26 mouse cellular contexts compared by ENCODE assay signal in the genomic region with DNA sequence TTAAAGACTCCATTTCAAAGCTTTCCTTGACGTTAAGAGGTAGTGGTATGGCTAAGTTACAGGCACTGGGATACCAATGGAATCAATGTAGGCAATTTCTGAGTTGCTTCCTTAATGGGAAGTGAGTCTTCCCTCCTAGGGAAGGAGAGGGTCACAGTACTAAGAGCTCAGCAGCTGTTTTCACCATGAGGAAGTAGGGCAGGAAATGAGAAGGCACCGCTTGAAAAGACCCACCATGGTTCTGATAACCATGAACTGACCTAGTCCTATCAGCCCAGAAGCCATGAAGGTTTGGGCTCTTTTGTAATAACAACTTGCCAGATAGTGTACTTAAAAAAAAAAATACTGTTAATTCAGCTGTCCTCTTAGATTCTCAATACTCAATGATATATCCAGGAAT. TPM values are rescaled to one million over a fixed set of nuclear protein-coding genes. Genes with fewer than 3 reads are reported as not detected.
DNase-seq lines count a peak whose midpoint lies in the region; ATAC-seq lines count a peak whose summit lies in the region.
"Had no signal": no experiment of that assay in that cellular context is flagged by ENCODE, and none has a peak within 500 bp of the region (broad histone marks: within the 10 kb centered on the region; RNA-seq: fewer than 3 reads in every experiment).

No protein-coding gene starts in this region.

- peak; percentile 82 for ATAC-seq in common myeloid progenitor, adult 5-6 weeks (replicated peaks; ENCODE audit: low read depth, poor library complexity, severe bottlenecking)
- ATAC-seq: activated CD4-positive, CD25-positive, alpha-beta regulatory T cell, adult 4 months; CD4-positive, CD25-positive, alpha-beta regulatory T cell, adult 4 months; forebrain, embryonic 13.5 days; forebrain, embryonic 16.5 days; hindbrain, postnatal 0 days had no signal

- no peaks in the 10 kb centered on the region for H3K27me3 ChIP-seq in splenic B cell, adult 2 months (ENCODE audit: control insufficient read depth, insufficient read depth, low read length, poor library complexity, severe bottlenecking)
- H3K27me3 ChIP-seq: forebrain, embryonic 13.5 days; heart, embryonic 12.5 days; heart, embryonic 15.5 days had no signal

- peak; percentile 63 for DNase-seq in 416B (ENCODE audit: low read depth)
- DNase-seq in splenic B cell, adult 2 months (ENCODE audit: low read depth, low spot score), result peak; percentile 26
- DNase-seq in testis, postnatal 10 days (ENCODE audit: low spot score), result no peak
- no peak for DNase-seq in kidney, adult 18-20 months
- no peak for DNase-seq in layer of hippocampus, adult 9-10 months (ENCODE audit: low spot score)
- DNase-seq: adrenal gland, adult 8-10 months; adrenal gland, postnatal 25 days; cerebellum, adult 11-12 months; cerebellum, adult 8-10 months; cerebellum, postnatal 10 days; cerebellum, postnatal 36 days; gastrocnemius, postnatal 10 days; heart, adult 18-20 months; heart, postnatal 10 days; heart, postnatal 36 days had no signal

- H3K4me3 ChIP-seq in macrophage (ENCODE audit: inconsistent target), result no peak overlapping the region
- H3K4me3 ChIP-seq: forebrain, embryonic 10.5 days; forebrain, embryonic 13.5 days; heart, embryonic 12.5 days; heart, embryonic 15.5 days had no signal

- H3K36me3 ChIP-seq in macrophage (ENCODE audit: inconsistent target), result no peaks in the 10 kb centered on the region
- H3K36me3 ChIP-seq in splenic B cell, adult 2 months (ENCODE audit: control insufficient read depth, insufficient read depth, low read length, poor library complexity, severe bottlenecking), result no peaks in the 10 kb centered on the region
- H3K36me3 ChIP-seq: forebrain, embryonic 10.5 days; heart, embryonic 12.5 days; heart, embryonic 15.5 days had no signal

- H3K79me2 ChIP-seq in macrophage (ENCODE audit: inconsistent target), result no peaks in the 10 kb centered on the region

- 0% methylated on average over 2 of the region's 2 CpGs for WGBS in macrophage (ENCODE audit: missing documents)

- H3K27ac ChIP-seq in macrophage, result peak overlapping the region; percentile 5
- H3K27ac ChIP-seq: forebrain, embryonic 10.5 days; forebrain, embryonic 13.5 days; heart, embryonic 15.5 days; hindbrain, embryonic 14.5 days; hindbrain, postnatal 0 days had no signal

RNA-seq across cellular contexts. Expression of gene Gna14, which starts 20.6 kb away (rescaled TPM):
- 7.3 and 9.6 TPM in 2 replicates for total RNA-seq in common myeloid progenitor, adult 5-6 weeks (2017)
- total RNA-seq in macrophage (2018; cell fraction: chromatin; rRNA removed), result under 1 TPM in 1 of 26 experiments, not detected in 25; 0.22 TPM
- under 1 TPM in 10 of 26 experiments, not detected in 16; 0.03 to 0.17 (median 0.05) TPM for total RNA-seq in macrophage (2018; cell fraction: cytosol; rRNA removed)
- total RNA-seq in macrophage (2018; cell fraction: nucleus; rRNA removed), result under 1 TPM in 3 of 26 experiments, not detected in 23; 0.17 to 0.37 (median 0.34) TPM
- 0.11 to 0.13 TPM in 2 of 3 replicates, not detected in the other for polyA plus RNA-seq in macrophage (2018)

Comparison
In these comparisons a context has a peak if more than half of its experiments do, and no peak if none do; other contexts are left out.
1. DNase-seq: peak in 416B (single experiment) and splenic B cell, adult 2 months (single experiment); none in testis, postnatal 10 days (single experiment), kidney, adult 18-20 months (single experiment) and layer of hippocampus, adult 9-10 months (single experiment).